Mouse (Mus musculus) left cerebral cortex, postnatal 4 days (tissue): ENCODE results near the gene Zfp654. TPM values are rescaled to one million over a fixed set of nuclear protein-coding genes. Genes with fewer than 3 reads are reported as not detected.
"Not testable (repeated sequence)": the region's sequence is repeated elsewhere in the genome, so short reads cannot be mapped to it uniquely, and the experiment has no call there.

Experiments used
- DNase-seq: peaks from one replicate; pipeline ENCODE4 v3.0.0-alpha.2; 2022
- intact Hi-C: fragments of 180-260 bp; cut with DNase I; formaldehyde crosslinking; loops from one replicate; pipeline ENCODE4 v1.15.1; 2025
- total RNA-seq, 2 experiments: library from RNA; stranded (reverse); gene quantifications; 2 replicates each; pipeline ENCODE4 v1.2.3; 2021

Zfp654 gene
- 10 to 100 TPM; 13.6 to 15.7 TPM for total RNA-seq

GRCm38 (mm10) chr16:64851563-64852362 lies at the start of gene Zfp654, which contains the start of gene Cggbp1:
Zfp654 (minus strand) TSS chr16:64851652.
Cggbp1 (plus strand) TSS chr16:64851996.
- intact Hi-C loops: no loop called here
- peak; percentile 100 for DNase-seq

DNA sequence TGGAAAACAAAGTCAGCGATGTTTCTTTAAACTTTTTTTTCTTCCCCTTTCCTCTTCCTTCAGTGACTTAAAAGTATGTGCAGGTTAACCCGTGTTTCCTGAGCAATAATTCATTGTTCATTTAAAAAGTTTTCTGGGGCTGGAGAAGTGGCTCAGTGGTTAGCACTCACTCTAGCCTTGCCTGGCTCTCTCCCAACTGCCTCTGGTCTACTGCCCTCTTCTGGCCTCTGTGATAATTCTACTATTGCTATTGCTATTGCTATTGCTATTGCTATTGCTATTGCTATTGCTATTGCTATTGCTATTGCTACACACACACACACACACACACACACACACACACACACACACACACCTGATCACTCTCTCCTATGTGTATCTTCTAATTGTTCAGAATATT lies 47.6 kb upstream of the Zfp654 start:
- intact Hi-C loops: no loop called here
- no peak for DNase-seq

DNA sequence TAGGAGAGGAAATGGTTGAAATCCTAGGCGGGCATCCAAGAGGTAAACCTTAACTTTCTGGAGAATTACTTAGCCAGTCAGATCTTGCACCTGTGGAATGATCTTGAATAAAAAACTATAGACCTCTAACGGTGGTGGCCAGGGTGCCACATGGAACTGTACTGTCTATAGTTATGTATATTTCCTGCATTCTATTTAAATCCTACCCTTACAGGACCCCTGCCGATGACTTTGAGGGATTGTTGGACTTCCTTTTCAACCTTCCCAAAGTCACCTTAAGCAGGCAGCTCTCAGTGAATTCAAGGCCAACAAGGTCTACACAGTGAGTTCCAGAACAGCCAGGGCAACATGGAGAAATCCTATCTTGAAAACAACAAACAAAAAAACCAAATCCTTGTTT lies 38.0 kb upstream of the Zfp654 start:
- DNase-seq: no peak
- intact Hi-C loops: no loop called here

GRCm38 (mm10) chr16:64885547-64885946 lies 34.1 kb upstream of the Zfp654 start:
- no peak for DNase-seq
- intact Hi-C loops: no loop called here

GRCm38 (mm10) chr16:64885142-64885541 lies 33.7 kb upstream of the Zfp654 start:
- intact Hi-C loops: no loop called here
- no peak for DNase-seq

- no peak for DNase-seq
- intact Hi-C loops: no loop called here
Observed at GRCm38 (mm10) chr16:64884420-64884838, 33.0 kb upstream of the Zfp654 start.

DNA sequence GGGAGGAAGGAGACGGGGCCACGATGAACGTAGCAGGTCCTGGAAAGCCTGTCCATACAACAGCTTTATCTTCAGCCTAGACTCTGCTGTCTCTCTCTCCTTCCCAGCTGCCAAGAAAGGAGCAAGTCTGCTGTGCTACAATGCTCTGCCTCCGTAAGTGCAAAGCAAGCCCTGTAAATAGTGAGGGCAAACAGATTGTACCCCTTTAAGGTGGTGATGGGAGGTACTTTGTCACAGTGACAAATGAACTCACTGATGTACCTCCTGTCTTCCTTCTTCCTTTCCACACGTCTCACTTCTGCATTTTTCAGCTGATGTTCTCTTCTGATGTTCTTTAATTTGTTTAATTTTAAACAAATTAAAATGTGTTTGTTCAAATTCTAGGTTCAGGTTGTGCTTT lies 32.4 kb upstream of the Zfp654 start:
- intact Hi-C loops: no loop called here

GRCm38 (mm10) chr16:64881442-64881841 lies 30.0 kb upstream of the Zfp654 start:
- intact Hi-C loops: no loop called here
- no peak for DNase-seq

More for the DNA sequence above, 32.4 kb upstream of the Zfp654 start:
- DNase-seq: no peak

DNA sequence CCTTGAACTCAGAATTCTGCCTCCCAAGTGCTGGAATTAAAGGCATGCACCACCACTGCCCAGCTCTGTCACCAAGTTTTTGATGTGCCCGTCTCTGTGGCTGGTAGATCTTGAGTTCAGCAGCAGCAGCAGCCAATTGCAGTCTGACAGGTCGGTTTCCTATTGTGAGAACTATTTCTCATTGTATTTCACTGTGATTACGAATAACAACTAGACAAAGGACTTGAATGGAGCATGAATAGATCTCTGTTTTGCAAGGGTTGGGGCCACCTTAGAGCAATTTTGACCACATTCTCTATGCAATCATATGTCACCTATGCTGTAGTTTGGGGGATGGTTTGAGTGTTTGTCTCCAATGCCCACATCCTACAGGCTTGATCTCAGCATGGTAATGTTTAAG lies 29.5 kb upstream of the Zfp654 start:
- DNase-seq: no peak
- intact Hi-C loops: no loop called here

- intact Hi-C loops: no loop called here
- DNase-seq: no peak
Observed at GRCm38 (mm10) chr16:64879735-64880134, 28.3 kb upstream of the Zfp654 start.

GRCm38 (mm10) chr16:64878611-64879132 lies 27.2 kb upstream of the Zfp654 start:
- no peak for DNase-seq

DNA sequence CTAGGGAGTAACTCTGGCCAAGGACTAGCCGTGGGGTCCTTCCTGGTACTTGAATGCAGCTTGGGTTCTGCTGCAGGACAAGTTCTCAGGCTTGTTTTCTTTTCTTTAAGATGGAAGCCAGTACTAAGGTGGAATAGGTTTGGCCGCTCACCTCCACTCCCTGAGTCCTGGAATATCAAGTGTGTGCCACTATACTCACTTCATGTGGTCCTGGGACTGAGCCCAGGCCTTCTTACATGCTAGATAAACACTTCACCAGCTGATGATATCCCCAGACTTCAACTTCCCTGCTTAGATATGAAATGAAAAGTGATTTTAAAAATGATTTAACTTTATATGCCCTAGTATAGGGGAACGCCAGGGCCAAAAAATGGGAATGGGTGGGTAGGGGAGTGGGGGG lies 25.9 kb upstream of the Zfp654 start:
- no peak for DNase-seq
- intact Hi-C loops: no loop called here

More at GRCm38 (mm10) chr16:64878611-64879132, 27.2 kb upstream of the Zfp654 start:
- intact Hi-C loops: no loop called here

DNA sequence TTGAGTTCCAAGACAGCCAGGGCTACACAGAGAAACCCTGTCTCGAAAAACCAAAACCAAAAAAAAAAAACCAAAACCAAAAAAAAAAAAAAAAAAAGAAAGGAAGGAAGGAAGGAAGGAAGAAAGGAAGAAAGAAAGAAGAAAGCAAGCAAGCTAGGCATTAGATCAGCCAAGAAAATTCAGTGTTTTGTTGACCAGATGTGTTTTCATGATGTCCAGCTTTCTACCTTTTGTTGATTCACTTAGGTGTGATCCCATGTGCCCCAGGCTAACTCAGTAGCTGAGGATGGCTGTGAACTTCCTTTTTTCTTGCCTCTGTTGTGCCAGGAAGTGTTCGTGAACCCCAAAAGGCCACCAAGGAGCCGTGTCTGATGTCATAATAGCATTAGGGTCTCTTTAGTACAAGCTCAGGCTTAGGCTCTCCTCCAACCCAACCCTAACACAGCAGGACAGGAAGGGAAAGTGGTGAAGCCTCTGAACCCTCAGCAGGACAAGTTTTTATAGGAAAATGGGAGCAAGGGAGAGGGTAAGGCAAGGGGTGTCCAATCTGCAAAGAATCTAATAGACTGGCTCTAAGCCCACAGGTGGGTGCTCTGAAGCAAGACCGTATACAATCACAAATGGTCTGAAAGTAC lies 25.3 kb upstream of the Zfp654 start:
- DNase-seq: no peak
- intact Hi-C loops: no loop called here

DNA sequence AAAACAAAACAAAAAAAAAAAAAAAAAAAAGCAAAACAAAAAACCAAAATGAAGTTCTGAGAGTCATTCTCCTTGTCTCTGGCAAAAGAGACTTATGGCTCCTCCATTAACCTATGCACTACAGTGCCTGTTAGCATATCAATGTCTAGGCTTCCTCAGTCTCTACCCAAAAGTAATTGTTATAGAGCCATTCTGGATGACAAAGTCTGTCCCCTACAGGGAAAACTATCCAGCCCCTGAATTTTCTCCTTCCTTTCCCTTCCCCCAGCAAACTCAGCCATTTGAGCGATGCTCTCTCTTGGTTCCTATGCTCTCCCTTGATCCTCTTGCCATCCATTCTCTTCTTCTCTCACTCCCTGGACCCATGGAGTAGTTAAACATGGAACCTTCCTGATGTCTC lies 24.4 kb upstream of the Zfp654 start:
- intact Hi-C loops: no loop called here
- DNase-seq: no peak

- intact Hi-C loops: no loop called here
- DNase-seq: no peak
Observed at GRCm38 (mm10) chr16:64875384-64875783, 23.9 kb upstream of the Zfp654 start.

DNA sequence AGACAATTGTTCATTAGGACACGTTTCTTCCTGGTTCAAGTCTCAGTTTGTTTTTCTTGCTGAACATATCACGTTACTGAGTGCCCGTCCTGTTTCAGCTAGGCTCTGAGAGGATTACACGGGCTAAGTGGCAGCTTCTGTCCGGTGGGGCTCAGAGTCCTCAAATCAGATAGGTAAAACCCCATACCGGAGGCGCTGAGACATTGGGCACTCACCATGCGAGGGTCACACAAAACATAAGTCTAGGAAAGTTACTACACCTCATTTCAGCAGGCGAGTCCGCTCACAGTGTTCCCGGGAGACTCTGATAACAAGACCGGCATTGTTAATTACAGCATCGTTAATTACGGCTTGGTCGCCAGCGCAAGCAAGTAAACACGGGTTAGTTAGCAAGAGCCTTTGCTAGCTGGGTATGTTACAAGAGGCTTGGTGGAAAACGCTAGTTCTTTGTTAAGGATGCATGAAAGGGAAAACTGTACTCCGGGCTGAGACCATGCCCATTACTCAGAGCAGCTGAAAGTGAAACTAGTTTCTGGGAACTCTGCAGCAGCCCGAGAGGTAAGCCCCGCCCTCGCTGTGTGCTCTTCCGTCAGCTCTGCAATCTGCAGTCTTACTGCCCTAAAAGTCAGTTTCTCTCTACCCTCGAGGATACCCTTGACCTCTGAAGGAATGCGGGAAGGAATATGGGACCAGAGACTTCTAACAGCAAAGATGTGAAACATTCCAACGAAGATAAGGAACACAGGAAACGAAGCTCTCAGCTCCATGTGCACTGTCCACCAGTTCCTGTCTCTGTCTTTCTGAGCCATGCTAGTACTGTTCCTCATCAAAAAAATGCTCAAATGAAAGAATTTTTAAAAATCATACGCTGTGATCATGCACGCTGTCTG lies 22.2 kb upstream of the Zfp654 start:
- peak; percentile 29 for DNase-seq
- intact Hi-C loops: no loop called here

- DNase-seq: no peak
- intact Hi-C loops: no loop called here
Observed at GRCm38 (mm10) chr16:64872841-64873240, 21.4 kb upstream of the Zfp654 start.

DNA sequence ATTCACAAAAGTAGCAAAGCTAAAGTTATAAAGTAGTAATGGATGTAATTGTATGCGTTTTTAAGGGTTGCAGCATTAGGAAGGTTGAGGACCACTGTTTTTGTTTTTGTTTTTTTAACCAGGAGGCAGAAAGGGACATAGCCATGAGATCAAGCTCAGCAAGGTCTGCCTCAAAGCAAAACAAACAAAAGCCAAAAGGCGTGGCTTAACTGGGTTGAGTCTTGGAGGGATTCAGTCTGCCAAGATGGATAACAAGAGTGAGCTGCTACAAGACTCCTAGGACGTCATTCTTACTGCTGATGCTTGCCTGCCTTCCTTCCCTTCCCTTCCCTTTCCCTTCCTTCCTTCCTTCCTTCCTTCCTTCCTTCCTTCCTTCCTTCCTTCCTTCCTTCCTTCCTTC lies 20.8 kb upstream of the Zfp654 start:
- no peak for DNase-seq
- intact Hi-C loops: no loop called here

DNA sequence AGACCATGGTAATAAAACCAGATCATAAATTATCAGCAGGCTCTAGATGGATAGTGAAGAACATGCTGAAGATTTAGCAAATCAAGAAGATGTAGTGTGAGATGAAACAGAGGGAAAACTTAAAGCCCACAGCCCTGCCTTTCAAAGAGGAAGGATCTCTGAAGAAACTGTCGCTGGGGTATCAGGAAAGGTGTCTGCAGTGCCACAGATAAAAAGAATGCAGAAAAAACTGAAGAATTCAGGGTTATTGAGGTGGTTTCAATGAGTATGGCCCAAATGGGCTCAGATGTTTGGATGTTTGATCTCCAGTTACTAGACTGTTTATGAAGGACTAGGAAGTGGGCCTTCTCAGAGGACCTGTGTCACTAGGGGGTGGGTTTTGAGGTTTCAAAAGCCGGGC lies 18.2 kb upstream of the Zfp654 start:
- intact Hi-C loops: no loop called here

DNA sequence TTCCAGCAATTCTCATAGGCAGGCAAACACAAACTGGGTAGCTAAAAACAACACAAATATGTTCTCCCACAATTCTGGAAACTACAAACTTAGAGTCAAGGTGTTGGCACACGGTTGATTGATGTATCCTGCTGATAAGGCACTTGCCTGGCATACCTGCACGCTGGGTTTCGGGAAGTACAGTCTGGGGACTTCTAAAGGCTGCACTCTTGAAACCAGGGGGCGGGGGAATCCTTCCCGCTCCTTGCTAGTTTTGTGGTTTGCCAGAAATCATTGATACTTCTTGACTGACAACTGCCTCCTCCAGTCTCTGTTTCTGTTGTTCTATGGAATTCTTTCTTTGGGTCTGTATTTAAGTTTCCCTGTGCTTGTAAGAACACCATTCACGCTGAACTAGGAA lies 17.2 kb upstream of the Zfp654 start:
- intact Hi-C loops: no loop called here
- DNase-seq: no peak

More for the DNA sequence above, 18.2 kb upstream of the Zfp654 start:
- no peak for DNase-seq

GRCm38 (mm10) chr16:64865841-64866240 lies 14.4 kb upstream of the Zfp654 start:
- intact Hi-C loops, DNase-seq: not testable (repeated sequence)
